Mouse (Mus musculus): ENCODE measurements around the gene Hyal2. TPM values are rescaled to one million over a fixed set of nuclear protein-coding genes. Genes with fewer than 3 reads are reported as not detected.

Gene Hyal2
- polyA plus RNA-seq, 1 experiment from 2014 or later, result 31.0 TPM

- DNase-seq (ENCODE audit: low spot score), result peak; percentile 72
These were observed 22.1 kb upstream of the Hyal2 start for GRCm38 (mm10) chr9:107545602-107546001.

- DNase-seq (ENCODE audit: low spot score), result peak; percentile 96
These were observed 20.7 kb upstream of the Hyal2 start, which contains the start of gene Zmynd10 for GRCm38 (mm10) chr9:107547026-107547425. TSS of gene Zmynd10 (plus strand) at chr9:107547298.

DNA sequence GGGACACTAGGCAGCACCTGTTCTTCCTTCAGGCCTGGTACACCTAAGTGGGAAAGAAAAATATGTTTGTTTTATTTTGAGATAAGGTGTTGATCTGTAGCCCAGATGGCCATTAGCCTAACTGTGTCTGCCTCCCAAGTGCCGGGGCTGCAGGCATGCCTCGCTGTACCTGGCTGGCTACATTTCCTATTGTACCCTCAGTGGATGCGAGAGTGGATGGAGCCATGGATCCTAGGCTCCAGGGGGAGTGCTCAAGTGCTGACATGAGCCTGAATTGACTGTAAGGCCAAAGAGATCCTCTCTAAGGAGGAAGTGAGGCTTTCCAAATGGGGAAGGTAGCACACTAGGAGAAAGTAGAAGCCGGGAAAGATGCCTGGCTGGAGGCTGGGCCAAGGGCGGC, 19.8 kb upstream of the Hyal2 start:
- no peak for DNase-seq (ENCODE audit: low spot score)

GRCm38 (mm10) chr9:107548820-107549219, 18.9 kb upstream of the Hyal2 start:
- no peak for DNase-seq (ENCODE audit: low spot score)

GRCm38 (mm10) chr9:107549297-107550074, 18.3 kb upstream of the Hyal2 start:
- DNase-seq (ENCODE audit: low spot score), result no peak

GRCm38 (mm10) chr9:107550491-107551116, 17.1 kb upstream of the Hyal2 start:
- DNase-seq (ENCODE audit: low spot score), result no peak

DNA sequence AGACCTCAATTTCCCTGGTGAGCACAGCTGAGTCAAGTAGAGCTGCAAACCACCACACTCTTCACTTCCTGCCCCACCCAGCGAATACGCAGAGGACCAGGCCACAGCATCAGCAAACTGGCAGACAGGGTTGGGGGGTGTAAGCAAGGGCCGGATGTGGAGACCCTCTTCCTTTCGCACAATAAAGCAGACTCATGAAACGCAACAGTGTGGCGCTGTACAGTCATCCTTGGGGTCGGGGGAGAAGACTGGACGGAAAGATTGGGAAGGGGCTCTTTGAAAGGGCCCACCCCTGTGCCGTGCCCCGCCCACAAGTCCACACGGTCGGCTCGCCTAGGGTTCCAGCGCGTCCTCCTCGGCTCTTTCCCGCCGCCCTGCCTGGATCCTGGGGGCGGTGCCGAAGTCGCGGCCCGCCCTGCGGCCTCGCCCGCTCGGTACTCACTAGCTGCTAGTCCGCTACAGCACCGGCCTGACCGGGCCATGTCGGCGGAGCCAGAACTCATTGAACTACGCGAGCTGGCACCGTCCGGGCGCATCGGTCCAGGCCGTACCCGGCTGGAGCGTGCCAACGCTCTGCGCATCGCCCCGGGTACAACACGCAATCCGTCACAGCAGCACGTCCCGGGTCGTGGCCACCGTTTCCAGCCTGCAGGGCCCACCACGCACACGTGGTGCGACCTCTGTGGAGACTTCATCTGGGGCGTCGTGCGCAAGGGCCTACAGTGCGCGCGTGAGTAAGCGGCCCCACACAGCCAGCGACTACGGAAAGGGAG, 16.4 kb upstream of the Hyal2 start, which contains the start of gene Rassf1:
Rassf1 (plus strand) TSS at position 439 of the 773 bp plus-strand sequence.
- DNase-seq (ENCODE audit: low spot score), result peak; percentile 88

- DNase-seq (ENCODE audit: low spot score), result no peak
These were observed 15.8 kb upstream of the Hyal2 start for GRCm38 (mm10) chr9:107551890-107552355.

- DNase-seq (ENCODE audit: low spot score), result no peak
These were observed 14.9 kb upstream of the Hyal2 start for GRCm38 (mm10) chr9:107552690-107553393.

DNA sequence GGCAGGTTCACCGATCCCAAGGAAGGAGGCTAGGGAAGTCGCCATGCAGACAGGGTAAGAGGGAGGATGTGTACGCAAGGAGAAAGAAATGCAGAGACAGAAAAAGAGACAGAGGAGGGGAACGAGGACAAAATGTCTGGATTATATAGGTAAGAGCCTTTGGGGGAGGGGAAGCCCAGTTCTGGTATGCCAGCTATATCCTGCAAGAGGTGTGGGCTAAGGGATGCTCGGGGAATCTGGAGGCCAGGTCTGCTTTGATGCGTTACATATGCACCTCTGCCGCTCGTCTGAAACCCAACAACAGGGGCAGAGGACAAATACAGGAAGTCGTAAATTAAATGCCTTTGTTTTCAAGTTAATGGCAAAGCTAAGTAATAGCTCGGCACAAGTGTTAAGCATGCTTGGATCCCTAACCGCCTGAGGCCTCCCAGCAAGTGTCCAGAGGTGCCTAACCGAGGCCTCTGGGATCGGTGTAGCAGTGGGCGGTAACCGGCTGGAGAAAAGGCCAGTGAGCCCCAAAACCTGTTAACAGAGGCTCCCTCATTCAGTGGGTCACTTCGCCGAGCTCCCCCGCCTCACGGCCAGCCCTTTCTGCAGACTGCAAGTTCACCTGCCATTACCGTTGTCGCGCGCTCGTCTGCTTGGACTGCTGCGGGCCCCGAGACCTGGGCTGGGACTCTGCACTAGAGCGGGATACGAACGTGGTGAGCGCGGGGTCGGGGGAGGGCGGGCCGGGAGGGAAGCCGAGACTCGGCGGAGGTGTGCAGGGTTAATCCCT, 14.0 kb upstream of the Hyal2 start:
- peak; percentile 44 for DNase-seq (ENCODE audit: low spot score)

GRCm38 (mm10) chr9:107554319-107554825, 13.4 kb upstream of the Hyal2 start:
- peak; percentile 99 for DNase-seq (ENCODE audit: low spot score)

DNA sequence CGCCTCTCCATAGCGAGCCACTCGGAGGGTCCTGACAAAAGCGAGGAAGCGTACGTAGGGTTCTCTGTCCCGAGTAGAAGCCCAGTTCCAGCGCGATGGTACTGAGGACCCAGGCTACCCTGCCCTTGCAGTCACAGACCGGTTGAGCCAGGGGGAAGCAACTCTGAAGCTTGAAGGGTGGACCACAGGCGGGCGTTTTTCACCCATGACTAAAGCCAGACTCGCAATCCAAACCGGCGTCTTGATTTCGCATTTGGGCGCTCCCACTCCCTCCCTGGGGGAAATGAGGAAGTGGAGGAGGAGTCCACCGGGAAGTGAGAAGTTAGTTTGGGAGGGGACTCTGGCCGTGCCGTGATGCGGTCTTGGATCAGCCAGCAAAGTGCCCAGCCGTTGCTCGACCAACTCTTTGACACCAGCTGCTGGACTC, 12.7 kb upstream of the Hyal2 start:
- DNase-seq (ENCODE audit: low spot score), result no peak

GRCm38 (mm10) chr9:107555701-107556100, 12.0 kb upstream of the Hyal2 start:
- DNase-seq (ENCODE audit: low spot score), result no peak

DNA sequence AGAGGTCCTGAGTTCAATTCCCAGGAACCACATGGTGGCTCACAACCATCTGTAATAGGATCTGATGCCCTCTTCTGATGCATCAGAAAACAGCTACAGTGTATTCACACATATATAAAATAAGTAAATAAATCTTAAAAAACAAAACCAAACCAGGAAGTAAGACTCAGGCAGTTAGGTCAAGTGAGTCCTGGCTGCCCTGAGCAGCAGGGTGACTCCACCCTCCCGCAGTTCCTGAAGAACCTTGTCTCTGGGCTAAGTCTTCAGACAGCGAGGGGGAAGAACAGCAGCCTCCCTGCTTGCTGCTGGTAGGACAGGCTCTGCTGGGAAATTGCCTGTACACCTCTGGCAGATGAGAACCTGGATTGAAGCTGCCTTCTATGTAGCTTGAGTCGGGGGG, 11.4 kb upstream of the Hyal2 start:
- DNase-seq (ENCODE audit: low spot score), result no peak

GRCm38 (mm10) chr9:107563029-107563581, 4.6 kb upstream of the Hyal2 start, which contains the start of gene Tusc2:
TSS of gene Tusc2 (plus strand) at chr9:107563255.
- peak; percentile 92 for DNase-seq (ENCODE audit: low spot score)

DNA sequence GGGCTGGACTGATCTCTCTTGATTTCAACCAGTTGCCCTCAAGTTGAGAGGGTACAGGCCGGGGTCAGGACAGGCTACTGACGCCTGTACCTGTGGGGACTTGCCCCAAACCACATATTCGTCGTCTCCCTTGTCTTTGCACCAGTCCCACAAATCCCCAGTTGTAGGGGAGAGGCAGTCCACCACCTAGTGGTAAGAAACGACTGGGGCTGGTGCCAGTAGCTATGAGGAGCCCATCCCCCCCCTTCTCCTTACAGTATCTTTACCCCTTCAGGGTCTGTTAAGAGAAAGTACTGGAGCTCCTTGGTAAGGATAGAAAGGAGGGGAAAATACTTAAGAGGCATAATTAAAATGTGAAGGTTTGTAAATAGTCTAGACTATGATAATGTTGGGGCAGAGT, 2.2 kb upstream of the Hyal2 start:
- peak; percentile 44 for DNase-seq (ENCODE audit: low spot score)

DNA sequence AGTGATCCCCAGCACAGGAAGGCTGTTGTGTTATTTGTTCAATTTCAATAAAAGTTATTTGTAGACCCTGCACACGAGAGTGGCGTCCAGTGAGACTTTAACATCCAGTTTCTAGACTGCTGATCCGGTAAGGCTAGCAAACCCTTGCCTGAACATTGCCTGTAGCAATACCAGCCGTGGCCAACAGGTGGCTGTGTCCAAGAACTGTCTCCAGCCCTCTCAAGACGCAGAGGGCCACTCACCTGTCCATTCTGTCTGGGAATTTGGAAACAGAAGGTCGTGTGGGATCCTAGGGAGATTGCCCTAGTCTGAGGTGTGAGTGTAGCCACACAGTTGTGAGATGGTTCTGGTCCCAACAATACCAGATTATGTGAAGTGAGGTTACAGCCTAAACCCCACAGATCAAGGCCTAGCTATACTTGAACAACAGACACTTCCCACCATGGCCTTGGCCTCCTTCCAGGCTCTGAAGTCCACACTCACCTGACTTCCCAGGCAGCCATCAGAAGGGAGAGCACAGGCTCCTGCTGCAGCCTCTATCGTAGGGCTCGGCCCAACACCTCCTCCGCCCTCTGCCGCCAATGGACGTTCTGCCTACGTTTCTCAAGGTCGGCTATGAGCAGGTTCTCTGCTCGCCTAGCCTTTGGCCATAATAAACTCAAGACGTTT, 1.6 kb upstream of the Hyal2 start:
- peak; percentile 69 for DNase-seq (ENCODE audit: low spot score)

GRCm38 (mm10) chr9:107566855-107567254, 890 bp upstream of the Hyal2 start:
- no peak for DNase-seq (ENCODE audit: low spot score)

All from thymus, postnatal 0 days (tissue).